Mouse (Mus musculus) spleen, adult 2 months (tissue): Measurements from ENCODE around the gene Fry.

Experiments
- CTCF ChIP-seq: fragments of 200-500 bp; IDR thresholded peaks from 2 replicates; pipeline ENCODE4 v1.5.1; 2011; ENCODE audit warnings: mild to moderate bottlenecking, inconsistent platforms; ENCODE audit not compliant: insufficient read depth, insufficient read length, insufficient replicate concordance; ENCODE audit errors: extremely low read depth
- POLR2A ChIP-seq: fragments of 200-500 bp; IDR thresholded peaks from 2 replicates; pipeline ENCODE4 v1.6.1; 2011; ENCODE audit warnings: low read depth, low read length, inconsistent platforms

DNA sequence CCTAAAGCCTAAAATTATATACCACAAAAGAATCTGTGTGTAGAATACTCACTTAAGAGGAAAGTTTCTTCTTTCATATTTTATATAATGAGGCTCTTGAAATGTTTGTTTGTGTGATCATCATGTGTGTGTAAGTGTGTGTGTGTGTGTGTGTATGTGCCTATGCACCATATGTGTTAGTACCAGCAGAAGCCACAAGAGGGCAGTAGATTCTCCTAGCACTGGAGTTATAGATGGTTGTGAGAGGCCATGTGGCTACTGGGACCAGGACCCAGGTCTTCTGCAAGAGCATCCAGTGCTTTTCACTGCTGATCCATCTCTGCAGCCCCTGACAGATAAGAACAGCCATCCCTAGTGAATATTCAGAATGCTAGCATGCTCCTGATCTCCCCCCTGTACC, 118.2 kb downstream of the Fry start:
- no peak for TF ChIP-seq CTCF
- no peak for TF ChIP-seq POLR2A
